Mouse (Mus musculus): ENCODE measurements around the gene Gsta3. TPM values are rescaled to one million over a fixed set of nuclear protein-coding genes. Genes with fewer than 3 reads are reported as not detected.
"Not testable (repeated sequence)": the region's sequence is repeated elsewhere in the genome, so short reads cannot be mapped to it uniquely, and the experiment has no call there.

Gene Gsta3
- polyA plus RNA-seq, 1 experiment from 2014 or later = 0.12 TPM

- not testable (repeated sequence) for ATAC-seq; H3K4me1 ChIP-seq; H3K4me2 ChIP-seq; H3K4me3 ChIP-seq; H3K36me3 ChIP-seq (ENCODE audit: poor library complexity, severe bottlenecking); H3K27me3 ChIP-seq; H3K9ac ChIP-seq; H3K9me3 ChIP-seq (replicated peaks); H3K27ac ChIP-seq
- WGBS = 32% methylated on average over 2 of the region's 2 CpGs
These were observed 35.8 kb downstream of the Gsta3 start for GRCm38 (mm10) chr1:21276158-21276557.

DNA sequence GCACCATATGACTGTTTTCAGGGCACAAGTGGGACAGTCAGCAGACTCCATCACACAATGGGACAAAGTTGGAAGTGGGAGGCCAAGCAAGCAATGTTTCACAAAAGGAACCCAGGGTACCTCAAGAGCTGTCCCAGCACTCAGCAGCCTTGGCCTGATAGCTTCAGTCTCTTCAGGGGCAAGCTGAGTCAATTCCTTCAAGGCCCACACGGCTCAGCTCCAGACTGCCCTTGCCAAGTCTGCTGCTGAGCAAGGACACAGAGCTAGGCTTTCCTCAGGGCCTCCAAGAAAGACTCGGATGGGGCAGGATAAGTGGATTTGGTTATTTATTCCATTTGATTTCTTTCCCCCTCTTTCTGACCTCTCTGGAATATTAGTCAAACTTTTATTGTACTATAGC is 39.9 kb downstream of the Gsta3 start:
- no peak for ATAC-seq
- WGBS = 86% methylated on average over 2 of the region's 2 CpGs

GRCm38 (mm10) chr1:21284644-21285043 is 44.3 kb downstream of the Gsta3 start:
- not testable (repeated sequence) for H3K27ac ChIP-seq; H3K4me3 ChIP-seq; H3K4me2 ChIP-seq; H3K4me1 ChIP-seq; H3K9me3 ChIP-seq (replicated peaks); ATAC-seq; H3K27me3 ChIP-seq; H3K9ac ChIP-seq; H3K36me3 ChIP-seq (ENCODE audit: poor library complexity, severe bottlenecking)
- WGBS = 66% methylated on average over 2 of the region's 2 CpGs

More for the DNA sequence above, 39.9 kb downstream of the Gsta3 start:
- H3K4me2 ChIP-seq = no peak overlapping the region
- no peak overlapping the region for H3K27ac ChIP-seq
- H3K4me1 ChIP-seq = no peaks in the 10 kb centered on the region
- H3K9ac ChIP-seq = no peak overlapping the region
- no peaks in the 10 kb centered on the region for H3K36me3 ChIP-seq (ENCODE audit: poor library complexity, severe bottlenecking)
- H3K27me3 ChIP-seq = no peaks in the 10 kb centered on the region
- no peaks in the 10 kb centered on the region for H3K9me3 ChIP-seq (replicated peaks)
- no peak overlapping the region for H3K4me3 ChIP-seq

DNA sequence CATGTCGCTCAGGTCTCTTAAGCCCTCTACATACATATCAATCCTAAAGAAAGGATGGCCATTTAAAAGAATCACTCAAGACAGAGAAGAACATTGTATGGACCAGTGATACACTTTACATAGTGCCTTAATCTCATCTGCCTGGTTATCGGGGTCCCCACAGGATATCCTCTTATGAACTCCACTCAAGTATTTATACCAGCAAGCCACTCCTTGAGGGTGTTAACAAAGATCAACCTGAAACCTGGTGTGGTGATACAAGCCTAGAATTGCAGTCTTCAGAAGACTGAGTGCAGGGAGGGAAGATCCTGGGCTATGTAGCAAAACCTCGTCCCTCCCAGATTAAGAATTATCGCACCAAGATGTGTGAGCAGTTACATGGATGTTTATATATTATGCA is 51.0 kb downstream of the Gsta3 start:
- Histone ChIP-seq H3K36me3 (ENCODE audit: poor library complexity, severe bottlenecking) (no peaks in the 10 kb centered on the region), H3K9ac (no peak overlapping the region), H3K9me3 (replicated peaks) (no peaks in the 10 kb centered on the region), H3K4me1 (no peaks in the 10 kb centered on the region), H3K4me3 (no peak overlapping the region), H3K4me2 (no peak overlapping the region), H3K27ac (no peak overlapping the region), H3K27me3 (no peaks in the 10 kb centered on the region)
- 92% methylated on average over 4 of the region's 4 CpGs for WGBS
- no peak for ATAC-seq

- 69% methylated on average over 1 of the region's 1 CpGs for WGBS
- H3K27me3 ChIP-seq = no peaks in the 10 kb centered on the region
These were observed 52.2 kb downstream of the Gsta3 start for GRCm38 (mm10) chr1:21292590-21292989.

GRCm38 (mm10) chr1:21296169-21296568 is 55.8 kb downstream of the Gsta3 start:
- Histone ChIP-seq H3K9ac (no peak overlapping the region), H3K4me1 (no peaks in the 10 kb centered on the region), H3K4me3 (no peak overlapping the region), H3K27me3 (no peaks in the 10 kb centered on the region), H3K4me2 (no peak overlapping the region), H3K27ac (no peak overlapping the region), H3K36me3 (ENCODE audit: poor library complexity, severe bottlenecking) (no peaks in the 10 kb centered on the region), H3K9me3 (replicated peaks) (no peaks in the 10 kb centered on the region)
- 84% methylated on average over 1 of the region's 1 CpGs for WGBS
- no peak for ATAC-seq

More at GRCm38 (mm10) chr1:21292590-21292989, 52.2 kb downstream of the Gsta3 start:
- H3K4me2 ChIP-seq = no peak overlapping the region
- no peak overlapping the region for H3K4me3 ChIP-seq
- ATAC-seq = no peak
- no peaks in the 10 kb centered on the region for H3K36me3 ChIP-seq (ENCODE audit: poor library complexity, severe bottlenecking)
- H3K9ac ChIP-seq = no peak overlapping the region
- no peak overlapping the region for H3K27ac ChIP-seq
- no peaks in the 10 kb centered on the region for H3K9me3 ChIP-seq (replicated peaks)
- H3K4me1 ChIP-seq = no peaks in the 10 kb centered on the region

DNA sequence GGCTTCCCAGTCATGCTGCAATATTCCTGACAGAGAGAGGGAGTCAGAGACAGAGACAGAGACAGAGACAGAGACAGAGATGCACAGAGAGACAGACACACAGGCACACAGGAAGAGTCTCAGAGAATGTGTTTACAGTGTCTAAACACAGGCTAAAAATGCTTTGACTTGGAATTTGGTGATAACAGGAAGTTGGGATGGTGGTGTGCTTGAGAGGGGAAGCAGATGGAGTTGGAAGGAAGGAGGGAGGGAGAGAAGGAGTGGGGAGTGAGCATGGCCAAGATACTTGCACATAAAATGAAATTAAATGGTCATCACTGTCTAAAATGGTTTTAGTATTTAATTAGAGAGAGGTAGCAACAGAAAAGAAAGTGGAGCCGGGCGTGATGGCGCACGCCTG is 57.7 kb downstream of the Gsta3 start:
- Histone ChIP-seq H3K36me3 (ENCODE audit: poor library complexity, severe bottlenecking) (no peaks in the 10 kb centered on the region), H3K27ac (no peak overlapping the region), H3K4me1 (no peaks in the 10 kb centered on the region), H3K4me2 (no peak overlapping the region), H3K27me3 (no peaks in the 10 kb centered on the region), H3K9me3 (replicated peaks) (no peaks in the 10 kb centered on the region), H3K4me3 (no peak overlapping the region), H3K9ac (no peak overlapping the region)
- 95% methylated on average over 4 of the region's 4 CpGs for WGBS
- no peak for ATAC-seq

DNA sequence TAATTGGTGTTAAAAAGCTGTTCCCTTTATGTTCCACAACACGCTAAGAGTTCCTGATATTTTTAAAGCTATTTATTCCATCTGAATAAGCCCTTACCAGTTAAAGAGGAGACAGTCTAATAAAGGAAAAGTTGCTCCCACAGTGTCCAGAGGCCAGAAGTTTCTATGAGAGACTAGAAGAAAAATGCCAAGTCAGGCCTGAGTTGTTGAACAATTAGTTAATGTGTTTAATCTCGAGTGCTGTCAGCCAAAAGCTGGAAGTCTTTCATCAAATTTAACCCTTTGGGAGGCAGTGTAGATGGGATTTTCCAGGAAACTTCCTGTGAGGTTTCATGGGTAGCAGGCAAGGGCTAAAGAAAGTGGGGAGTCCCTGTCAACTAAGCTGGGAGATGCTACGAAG is 59.4 kb downstream of the Gsta3 start:
- H3K27me3 ChIP-seq = no peaks in the 10 kb centered on the region
- H3K9me3 ChIP-seq (replicated peaks) = no peaks in the 10 kb centered on the region
- H3K27ac ChIP-seq = no peak overlapping the region
- no peak overlapping the region for H3K4me2 ChIP-seq
- H3K4me1 ChIP-seq = no peaks in the 10 kb centered on the region
- no peak overlapping the region for H3K4me3 ChIP-seq
- WGBS = 57% methylated on average over 3 of the region's 3 CpGs
- no peaks in the 10 kb centered on the region for H3K36me3 ChIP-seq (ENCODE audit: poor library complexity, severe bottlenecking)
- no peak overlapping the region for H3K9ac ChIP-seq
- no peak for ATAC-seq

- H3K4me2 ChIP-seq = no peak overlapping the region
- 87% methylated on average over 3 of the region's 3 CpGs for WGBS
These were observed 61.3 kb downstream of the Gsta3 start for GRCm38 (mm10) chr1:21301686-21302085.

GRCm38 (mm10) chr1:21304174-21304573 is 63.8 kb downstream of the Gsta3 start:
- no peak overlapping the region for H3K4me3 ChIP-seq
- 85% methylated on average over 3 of the region's 3 CpGs for WGBS
- no peak for ATAC-seq
- H3K36me3 ChIP-seq (ENCODE audit: poor library complexity, severe bottlenecking) = no peaks in the 10 kb centered on the region
- H3K27me3 ChIP-seq = no peaks in the 10 kb centered on the region
- no peak overlapping the region for H3K27ac ChIP-seq
- H3K4me1 ChIP-seq = no peaks in the 10 kb centered on the region
- H3K9ac ChIP-seq = no peak overlapping the region
- H3K9me3 ChIP-seq (replicated peaks) = no peaks in the 10 kb centered on the region
- H3K4me2 ChIP-seq = no peak overlapping the region

More at GRCm38 (mm10) chr1:21301686-21302085, 61.3 kb downstream of the Gsta3 start:
- Histone ChIP-seq H3K4me3 (no peak overlapping the region), H3K4me1 (no peaks in the 10 kb centered on the region), H3K36me3 (ENCODE audit: poor library complexity, severe bottlenecking) (no peaks in the 10 kb centered on the region), H3K27me3 (no peaks in the 10 kb centered on the region), H3K9ac (no peak overlapping the region), H3K27ac (no peak overlapping the region), H3K9me3 (replicated peaks) (no peaks in the 10 kb centered on the region)
- no peak for ATAC-seq

- no peak for ATAC-seq
- Histone ChIP-seq H3K36me3 (ENCODE audit: poor library complexity, severe bottlenecking) (no peaks in the 10 kb centered on the region), H3K27ac (no peak overlapping the region), H3K4me2 (no peak overlapping the region), H3K4me3 (no peak overlapping the region), H3K27me3 (no peaks in the 10 kb centered on the region), H3K9me3 (replicated peaks) (no peaks in the 10 kb centered on the region), H3K4me1 (no peaks in the 10 kb centered on the region), H3K9ac (no peak overlapping the region)
- 90% methylated on average over 4 of the region's 4 CpGs for WGBS
These were observed 64.3 kb downstream of the Gsta3 start for GRCm38 (mm10) chr1:21304646-21305045.

- WGBS = 90% methylated on average over 3 of the region's 3 CpGs
These were observed 65.1 kb downstream of the Gsta3 start for GRCm38 (mm10) chr1:21305443-21305842.

GRCm38 (mm10) chr1:21314336-21314735 is 73.9 kb downstream of the Gsta3 start:
- no peak for ATAC-seq
- no peak overlapping the region for H3K4me3 ChIP-seq
- H3K27ac ChIP-seq = no peak overlapping the region
- no peaks in the 10 kb centered on the region for H3K9me3 ChIP-seq (replicated peaks)
- H3K4me2 ChIP-seq = no peak overlapping the region
- H3K4me1 ChIP-seq = no peaks in the 10 kb centered on the region
- WGBS = 87% methylated on average over 2 of the region's 2 CpGs
- H3K36me3 ChIP-seq (ENCODE audit: poor library complexity, severe bottlenecking) = no peaks in the 10 kb centered on the region
- H3K27me3 ChIP-seq = no peaks in the 10 kb centered on the region
- no peak overlapping the region for H3K9ac ChIP-seq

More at GRCm38 (mm10) chr1:21305443-21305842, 65.1 kb downstream of the Gsta3 start:
- Histone ChIP-seq H3K4me2 (no peak overlapping the region), H3K9ac (no peak overlapping the region), H3K9me3 (replicated peaks) (no peaks in the 10 kb centered on the region), H3K36me3 (ENCODE audit: poor library complexity, severe bottlenecking) (no peaks in the 10 kb centered on the region), H3K4me3 (no peak overlapping the region), H3K27me3 (no peaks in the 10 kb centered on the region), H3K27ac (no peak overlapping the region), H3K4me1 (no peaks in the 10 kb centered on the region)
- ATAC-seq = no peak

All from forebrain, embryonic 13.5 days (tissue).